Mouse (Mus musculus): ENCODE measurements around the gene Tigd3.

- TF ChIP-seq CTCF (IDR thresholded peaks at IDR 0.05; ENCODE audit: borderline replicate concordance, control insufficient read depth, extremely low read depth, insufficient read depth, low read length, poor library complexity) (no peak), POLR2A (IDR thresholded peaks at IDR 0.05; ENCODE audit: control insufficient read depth, extremely low read depth, insufficient read depth, low read length, poor library complexity) (no peak)
Measured at GRCm38 (mm10) chr19:5850860-5851259, 43.1 kb downstream of the Tigd3 start.
